Mouse (Mus musculus) adrenal gland (tissue): Measurements from ENCODE around the gene Epdr1.
"Not testable (repeated sequence)": the region's sequence is repeated elsewhere in the genome, so short reads cannot be mapped to it uniquely, and the experiment has no call there.

ENCODE experiments used
- intact Hi-C: fragments of 180-260 bp; cut with DNase I; formaldehyde crosslinking; loops from one replicate; pipeline ENCODE4 v1.15.1; 2025

Epdr1 gene

DNA sequence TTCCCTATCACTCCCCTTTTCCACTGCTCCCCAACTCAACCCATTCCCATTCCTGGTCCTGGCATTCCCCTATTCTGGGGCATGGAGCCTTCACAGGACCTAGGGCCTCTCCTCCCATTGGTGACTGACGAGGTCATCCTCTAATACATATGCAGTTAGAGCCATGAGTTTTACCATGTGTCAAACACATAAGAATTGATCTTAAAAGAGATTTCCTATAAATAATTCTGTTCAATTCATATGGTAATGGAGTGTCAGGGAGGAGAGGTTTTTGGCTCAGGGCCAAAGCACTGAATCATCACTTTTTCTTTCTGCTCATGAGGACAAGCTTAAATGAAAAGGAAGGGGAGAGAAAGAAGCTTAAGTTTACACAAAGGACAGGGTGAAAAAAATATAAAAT lies 7.4 kb downstream of the Epdr1 start:
- intact Hi-C loops: no loop called here

DNA sequence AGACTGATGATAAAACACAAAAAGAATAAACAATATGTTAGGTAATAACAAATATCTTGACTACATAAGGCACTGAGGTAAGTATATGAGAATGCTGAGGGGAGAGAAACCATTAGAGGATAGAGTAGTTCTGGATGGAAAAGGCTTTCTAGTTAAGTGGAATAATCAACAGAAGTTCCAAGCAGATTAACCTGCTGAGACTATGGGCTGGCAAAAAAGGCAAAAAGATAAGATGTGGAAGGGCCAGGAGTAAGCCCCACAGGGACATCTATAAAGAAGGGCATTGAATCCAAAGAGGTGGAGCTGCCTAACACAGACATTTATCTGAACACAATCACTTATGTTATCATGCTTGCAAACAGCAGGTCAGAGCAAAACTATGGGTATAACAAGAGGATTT lies 11.6 kb downstream of the Epdr1 start:
- intact Hi-C loops: no loop called here

DNA sequence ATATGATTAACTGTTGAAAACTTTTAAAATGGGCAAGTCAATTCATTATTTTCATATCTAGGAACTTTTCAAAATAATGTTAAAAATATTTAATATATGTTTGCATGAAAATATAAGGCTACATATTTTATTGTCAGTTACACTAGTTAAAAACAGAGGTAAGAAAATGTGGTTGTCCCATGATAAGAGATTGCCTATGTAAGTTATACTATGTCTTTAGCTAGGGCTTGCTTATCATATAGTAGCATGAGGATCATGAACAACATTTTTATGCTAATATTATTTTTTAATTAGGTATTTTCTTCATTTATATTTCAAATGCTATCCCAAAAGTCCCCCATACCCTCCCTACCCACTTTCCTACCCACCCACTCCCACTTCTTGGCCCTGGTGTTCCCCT lies 14.8 kb downstream of the Epdr1 start:
- intact Hi-C loops: no loop called here

DNA sequence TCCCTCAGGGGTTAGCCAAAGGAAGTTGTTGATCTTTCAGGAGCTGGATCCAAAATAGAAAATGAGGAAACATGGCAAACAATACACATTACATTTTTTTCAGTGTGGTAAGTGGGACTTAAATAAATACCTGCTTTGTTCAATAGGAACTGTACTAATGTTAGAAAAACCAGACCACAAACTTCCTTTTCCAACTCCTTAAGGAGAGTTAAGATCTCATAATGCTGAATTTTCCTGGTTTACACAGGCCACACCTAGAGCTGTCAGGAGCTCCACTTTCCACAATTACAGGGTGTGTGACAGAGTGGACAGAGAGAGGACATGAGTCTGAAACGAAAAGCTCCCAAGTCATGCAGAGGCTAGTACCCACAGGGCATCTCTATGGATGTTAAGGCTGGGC lies 16.0 kb downstream of the Epdr1 start:
- intact Hi-C loops: no loop called here

DNA sequence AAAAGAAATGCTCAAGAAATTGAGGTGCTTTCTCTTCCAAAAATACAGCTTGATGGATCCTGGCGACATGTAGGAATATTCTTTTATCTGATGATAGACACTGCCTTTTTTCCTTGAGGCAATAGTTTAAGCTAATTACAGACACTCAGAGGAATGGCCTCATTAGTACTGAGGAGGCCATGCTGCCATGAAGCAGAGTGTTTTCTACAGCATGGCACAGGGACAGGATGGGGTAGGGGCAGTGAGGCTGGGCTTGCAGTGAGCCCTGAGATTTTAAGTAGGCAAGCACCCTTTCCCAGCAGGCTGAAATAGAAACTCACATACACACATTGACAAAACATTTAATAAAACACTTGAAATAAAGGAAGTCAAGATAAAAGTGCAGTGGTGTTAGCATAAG lies 17.2 kb downstream of the Epdr1 start:
- intact Hi-C loops: no loop called here

DNA sequence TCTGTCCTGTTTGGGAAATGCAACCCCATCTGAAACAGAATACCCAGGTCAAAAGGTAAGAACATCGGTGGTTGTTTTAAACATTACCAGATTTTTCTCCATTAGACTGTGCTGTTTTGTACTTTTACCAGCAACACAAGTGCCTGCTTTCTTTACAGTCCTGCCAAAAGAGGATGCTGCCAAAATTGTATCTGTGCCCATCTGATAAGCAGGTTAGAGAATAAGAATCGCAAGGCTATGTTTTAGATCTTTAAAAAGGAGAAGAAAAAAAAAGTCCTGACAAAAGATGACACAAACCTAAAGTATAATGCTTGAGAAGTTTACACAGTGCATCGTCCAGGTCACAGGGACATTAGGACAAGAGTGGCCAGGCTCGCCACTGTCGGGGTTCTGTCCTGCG lies 20.5 kb downstream of the Epdr1 start:
- intact Hi-C loops: no loop called here

DNA sequence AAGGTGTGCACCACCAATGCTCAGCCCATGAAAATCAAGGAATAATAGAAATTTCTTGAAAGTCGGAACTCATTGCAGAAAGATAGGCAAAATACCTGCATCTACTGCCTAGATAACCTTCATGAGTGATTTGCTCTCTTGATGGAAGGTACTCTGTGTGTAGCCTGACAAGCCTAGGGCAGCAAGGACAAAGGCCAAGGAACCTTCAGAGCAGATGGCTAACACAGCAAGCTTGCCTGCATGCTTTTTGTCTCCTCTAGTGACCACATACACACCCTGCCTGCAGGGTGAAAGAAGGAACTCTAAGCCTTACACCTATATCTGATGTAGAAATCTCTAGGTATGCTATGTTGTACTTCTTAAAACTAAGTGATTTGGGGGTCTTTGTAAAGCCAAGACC lies 24.6 kb downstream of the Epdr1 start:
- intact Hi-C loops: no loop called here

DNA sequence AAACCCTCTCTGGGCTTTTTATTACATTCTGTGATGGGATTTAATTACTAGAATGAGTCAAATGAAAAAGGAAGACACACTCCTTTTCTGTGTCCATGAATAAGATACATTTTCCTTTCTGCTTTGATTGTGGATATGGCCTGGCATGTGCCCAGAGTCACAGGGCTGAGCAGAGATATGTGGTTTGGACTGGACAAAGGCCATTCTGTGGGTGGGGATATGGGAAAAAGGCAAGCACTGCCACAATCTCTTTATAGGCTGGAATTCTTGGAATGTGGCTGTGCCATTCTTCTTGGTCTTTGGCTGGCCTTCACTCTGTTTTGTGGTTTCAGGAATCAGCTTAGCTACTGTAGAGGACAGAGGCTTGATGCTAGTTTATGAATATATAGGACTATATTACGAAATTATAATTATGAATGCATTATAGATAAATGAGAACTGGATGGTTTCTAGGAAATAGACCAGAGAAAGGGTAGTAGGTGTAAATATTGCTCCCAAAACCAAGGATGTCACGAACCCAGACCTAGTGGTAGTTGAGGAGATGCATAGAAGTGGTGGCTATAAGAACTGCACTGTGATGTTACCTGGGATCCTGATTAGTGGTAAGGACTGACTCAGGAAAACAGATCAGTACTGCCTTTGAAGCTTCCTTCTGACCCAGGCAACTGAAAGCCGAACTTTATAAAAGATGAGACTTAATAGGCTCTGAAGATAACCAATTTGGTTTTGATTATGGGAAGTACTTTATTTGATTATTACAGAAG lies 28.5 kb downstream of the Epdr1 start:
- intact Hi-C loops: no loop called here

DNA sequence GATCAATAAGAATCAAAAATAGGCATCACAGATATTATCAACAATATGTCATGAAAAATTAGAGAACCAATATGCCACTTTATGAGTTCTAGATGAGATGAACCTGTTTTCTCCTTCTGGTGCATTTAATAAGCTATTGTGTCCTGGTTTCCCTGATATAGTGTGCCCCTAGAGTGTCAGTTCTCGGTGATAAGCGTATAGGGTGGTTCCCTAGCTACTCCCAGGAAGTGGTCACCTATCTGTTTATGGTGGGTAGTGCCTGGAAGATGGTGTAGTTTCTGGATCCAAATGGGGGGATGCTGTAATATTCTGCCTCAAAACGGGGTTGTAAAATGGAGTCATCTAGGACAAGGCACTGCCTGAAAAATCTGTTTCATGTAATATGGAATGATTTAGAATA lies 43.8 kb downstream of the Epdr1 start:
- intact Hi-C loops: no loop called here

DNA sequence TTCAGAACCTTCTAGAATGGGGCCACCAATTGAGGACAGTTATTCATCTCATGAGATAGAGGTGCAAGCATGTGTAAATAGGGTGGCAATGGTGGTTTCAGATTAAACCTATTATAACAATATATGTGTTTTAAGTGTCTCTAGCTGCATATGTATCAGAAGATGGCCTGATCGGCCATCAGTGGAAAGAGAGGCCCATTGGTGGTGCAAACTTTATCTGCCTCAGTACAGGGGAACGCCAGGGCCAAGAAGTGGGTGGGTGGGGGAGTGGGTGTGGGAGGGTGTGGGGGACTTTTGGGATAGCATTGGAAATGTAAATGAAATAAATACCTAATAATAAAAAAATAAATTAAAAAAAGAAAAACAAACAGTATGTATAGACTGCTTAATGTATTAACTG lies 45.0 kb downstream of the Epdr1 start:
- intact Hi-C loops: not testable (repeated sequence)

DNA sequence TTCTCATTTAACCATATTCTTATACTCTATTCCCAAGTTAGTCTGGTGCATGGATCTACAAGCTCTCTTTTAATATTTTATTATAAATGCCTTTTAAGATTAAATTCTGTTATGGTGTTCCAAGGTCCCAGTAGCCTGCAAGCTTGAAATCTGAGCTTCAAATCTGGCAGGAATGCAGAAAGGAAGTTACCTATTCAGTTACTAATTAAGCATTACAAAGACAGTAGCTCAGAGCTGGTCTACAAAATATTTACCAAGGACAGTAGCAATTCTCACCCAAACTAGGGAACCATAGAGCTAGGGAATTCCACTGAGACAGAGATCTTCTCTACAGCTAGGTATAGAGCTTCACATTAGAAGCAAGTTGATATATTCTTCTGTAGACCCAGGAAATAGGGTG lies 49.6 kb downstream of the Epdr1 start:
- intact Hi-C loops: not testable (repeated sequence)

DNA sequence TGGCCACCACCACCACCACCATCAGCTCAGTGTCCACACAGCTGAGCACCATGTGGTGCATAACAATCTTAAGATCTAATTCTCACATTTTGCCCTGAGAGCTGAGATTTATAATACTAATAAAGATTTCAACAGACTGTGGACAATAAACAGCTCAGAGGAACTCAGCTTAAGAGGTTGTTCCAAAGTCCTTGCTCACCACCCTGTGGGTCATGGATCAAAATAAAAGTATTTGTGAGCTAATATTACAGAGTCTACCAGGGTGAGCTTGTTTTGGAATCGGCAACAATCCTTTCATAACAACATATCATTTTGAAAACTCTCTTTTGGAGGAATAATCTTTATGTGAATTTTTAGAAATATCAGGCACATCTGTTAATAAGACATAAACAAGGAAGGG lies 57.2 kb downstream of the Epdr1 start:
- intact Hi-C loops: no loop called here

DNA sequence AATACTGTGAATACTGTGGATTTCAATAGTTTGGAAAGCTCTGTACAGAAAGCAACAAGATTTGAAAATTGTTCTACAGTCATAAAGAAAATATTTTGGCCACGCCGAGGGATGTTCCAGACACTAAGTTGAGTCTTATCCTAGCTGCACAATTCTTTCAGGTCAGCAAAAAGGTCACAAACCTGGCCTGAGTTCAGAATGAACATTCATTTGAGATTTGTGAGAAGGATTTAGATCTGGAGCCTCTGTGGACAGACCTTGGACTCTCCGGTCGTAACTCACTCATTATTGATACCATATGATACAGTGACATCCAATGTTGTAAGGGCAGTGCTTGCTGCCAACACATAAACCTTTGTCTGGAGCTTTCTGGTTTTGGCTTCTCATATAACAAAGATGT lies 64.3 kb downstream of the Epdr1 start:
- intact Hi-C loops: no loop called here
